Mouse (Mus musculus) brain, embryonic 14.5 days (tissue): ENCODE results near the gene Rbfox2.

Experiments
- CTCF ChIP-seq: fragments of 200-500 bp; IDR thresholded peaks from 2 replicates; pipeline ENCODE4 v1.5.1; 2012; ENCODE audit warnings: inconsistent platforms, mild to moderate bottlenecking, moderate library complexity, borderline replicate concordance; ENCODE audit not compliant: insufficient read depth, insufficient read length; ENCODE audit errors: extremely low read depth
- POLR2A ChIP-seq: fragments of 200-500 bp; IDR thresholded peaks from 2 replicates; pipeline ENCODE4 v1.6.1; 2012; ENCODE audit warnings: mild to moderate bottlenecking, inconsistent platforms, borderline replicate concordance; ENCODE audit not compliant: poor library complexity, insufficient read depth, insufficient read length, severe bottlenecking; ENCODE audit errors: extremely low read depth

DNA sequence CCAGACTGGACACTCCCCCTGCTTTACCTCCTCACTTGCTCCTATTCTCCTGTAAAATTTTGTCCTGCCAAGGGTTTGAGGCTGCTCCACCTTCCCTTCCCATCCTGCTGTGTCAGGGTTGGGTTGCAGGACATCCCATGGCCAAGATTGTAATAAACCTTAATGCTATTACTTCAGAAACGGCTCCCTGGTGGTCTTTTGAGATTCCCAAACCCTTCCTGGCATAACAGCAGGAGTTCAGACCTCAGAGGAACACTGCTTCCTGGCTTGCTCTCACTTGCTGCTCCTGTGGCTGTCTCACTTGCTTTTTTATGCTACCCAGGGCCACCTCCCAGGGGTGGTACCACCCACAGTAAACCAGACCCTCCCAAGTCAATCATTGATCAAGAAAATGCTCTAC is 254.6 kb downstream of the Rbfox2 start:
- TF ChIP-seq CTCF (no peak), POLR2A (no peak)
